Mouse (Mus musculus) CH12.LX (cell line): ENCODE results near the gene Gm128.

Experiments
- CHD2 ChIP-seq: IDR thresholded peaks from 2 replicates; pipeline ENCODE4 v1.6.1; 2011; ENCODE audit warnings: low read length, improper control_type of control experiment
- CTCF ChIP-seq, 2 experiments: IDR thresholded peaks in 1 of 2; conservative IDR thresholded peaks in 1 of 2; 2 replicates each; pipeline ENCODE4 v1.5.1; 2011 to 2012; ENCODE audit warnings: low read depth in 2 of 2, low read length in 2 of 2, improper control_type of control experiment in 1 of 2, inconsistent platforms in 1 of 2, mild to moderate bottlenecking in 1 of 2, moderate library complexity in 1 of 2
- EP300 ChIP-seq: IDR thresholded peaks from 2 replicates; pipeline ENCODE4 v1.6.1; 2011; ENCODE audit warnings: low read length, improper control_type of control experiment
- JUND ChIP-seq: conservative IDR thresholded peaks from 2 replicates; pipeline ENCODE4 v1.6.1; 2011; ENCODE audit warnings: low read depth, low read length, improper control_type of control experiment
- KAT2A ChIP-seq: IDR thresholded peaks from 2 replicates; pipeline ENCODE4 v1.6.1; 2012; ENCODE audit warnings: low read length, improper control_type of control experiment, inconsistent platforms; ENCODE audit not compliant: insufficient replicate concordance
- RAD21 ChIP-seq: IDR thresholded peaks from 2 replicates; pipeline ENCODE4 v1.6.1; 2011; ENCODE audit warnings: low read depth, mild to moderate bottlenecking, low read length, improper control_type of control experiment, moderate library complexity
- RCOR1 ChIP-seq: conservative IDR thresholded peaks from 2 replicates; pipeline ENCODE4 v1.6.1; 2012; ENCODE audit warnings: low read depth, mild to moderate bottlenecking, inconsistent platforms, low read length, improper control_type of control experiment
- TBP ChIP-seq: conservative IDR thresholded peaks from 2 replicates; pipeline ENCODE4 v1.6.1; 2011; ENCODE audit warnings: low read depth, low read length, improper control_type of control experiment
- TCF12 ChIP-seq: IDR thresholded peaks from 2 replicates; pipeline ENCODE4 v1.6.1; 2014; ENCODE audit warnings: low read depth, mild to moderate bottlenecking, inconsistent platforms, low read length, improper control_type of control experiment

GRCm38 (mm10) chr3:95228148-95228893, 13.1 kb downstream of the Gm128 start, which contains the start of gene Cdc42se1:
- TF ChIP-seq RAD21, result no peak
- no peak for TF ChIP-seq JUND
- peak; percentile 74 for TF ChIP-seq CHD2
- TF ChIP-seq TCF12, result peak; percentile 82
- TF ChIP-seq KAT2A, result 0 out of 2 replicates have a peak, but pooled peaks have one; percentile 31
- no peak for TF ChIP-seq RCOR1
- TF ChIP-seq CTCF (conservative IDR thresholded peaks at IDR 0.05 in 1 of 2, IDR thresholded peaks at IDR 0.05 in 1 of 2; ENCODE audit: low read depth in 2 of 2, low read length in 2 of 2), result no peak
- no peak for TF ChIP-seq EP300
- 0 out of 2 replicates have a peak, but pooled peaks have one; percentile 52 for TF ChIP-seq TBP
